Mouse (Mus musculus) cerebellum, adult 18-20 months (tissue): ENCODE results near the gene Ankrd54.
"Not testable (repeated sequence)": the region's sequence is repeated elsewhere in the genome, so short reads cannot be mapped to it uniquely, and the experiment has no call there.

Experiments
- DNase-seq, 2 experiments: peaks; one replicate each; pipeline ENCODE4 v3.0.0; 2021

Ankrd54 gene

GRCm38 (mm10) chr15:79040501-79041416 is 21.9 kb downstream of the Ankrd54 start:
- DNase-seq: no peak

- peak; percentile 64 to 70 for DNase-seq
These were observed 23.8 kb downstream of the Ankrd54 start for GRCm38 (mm10) chr15:79038853-79039252.

GRCm38 (mm10) chr15:79038331-79038730 is 24.4 kb downstream of the Ankrd54 start:
- DNase-seq: no peak

DNA sequence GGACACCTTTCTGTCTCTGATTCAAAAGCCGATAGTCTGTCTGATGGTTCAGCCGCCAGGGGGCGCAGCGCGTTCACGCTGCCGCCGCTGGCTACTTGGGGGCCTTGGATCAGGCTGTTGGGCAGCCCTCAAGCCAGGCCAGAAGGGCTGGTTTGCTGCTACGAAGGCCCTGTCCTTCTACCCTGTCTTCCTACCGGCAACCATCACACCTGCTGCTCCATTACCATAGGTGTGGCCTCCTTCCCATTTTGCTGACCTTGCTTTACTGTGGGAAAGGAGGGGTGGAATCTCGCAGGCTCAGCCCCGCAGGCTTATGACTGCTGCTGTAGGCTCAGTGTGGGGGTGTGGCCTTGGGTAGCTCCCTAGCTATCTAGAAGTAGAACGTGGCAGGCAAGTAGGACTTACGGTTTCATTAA is 24.8 kb downstream of the Ankrd54 start:
- DNase-seq: peak; percentile 78 to 90

- DNase-seq: not testable (repeated sequence)
These were observed 30.8 kb downstream of the Ankrd54 start for GRCm38 (mm10) chr15:79031908-79032307.

GRCm38 (mm10) chr15:79030551-79031435 is 31.9 kb downstream of the Ankrd54 start:
- peak; percentile 87 to 92 for DNase-seq

- peak in 1 of 2 experiments; percentile 30 for DNase-seq
These were observed 33.0 kb downstream of the Ankrd54 start for GRCm38 (mm10) chr15:79029519-79030241.

- no peak for DNase-seq
These were observed 33.7 kb downstream of the Ankrd54 start for GRCm38 (mm10) chr15:79028823-79029484.

GRCm38 (mm10) chr15:79028237-79028738 is 34.4 kb downstream of the Ankrd54 start, which contains the start of gene H1f0:
TSS of gene H1f0 (plus strand) at chr15:79028450.
- DNase-seq: peak; percentile 96 to 98

GRCm38 (mm10) chr15:79027291-79028205 is 35.1 kb downstream of the Ankrd54 start:
- peak; percentile 46 to 61 for DNase-seq

DNA sequence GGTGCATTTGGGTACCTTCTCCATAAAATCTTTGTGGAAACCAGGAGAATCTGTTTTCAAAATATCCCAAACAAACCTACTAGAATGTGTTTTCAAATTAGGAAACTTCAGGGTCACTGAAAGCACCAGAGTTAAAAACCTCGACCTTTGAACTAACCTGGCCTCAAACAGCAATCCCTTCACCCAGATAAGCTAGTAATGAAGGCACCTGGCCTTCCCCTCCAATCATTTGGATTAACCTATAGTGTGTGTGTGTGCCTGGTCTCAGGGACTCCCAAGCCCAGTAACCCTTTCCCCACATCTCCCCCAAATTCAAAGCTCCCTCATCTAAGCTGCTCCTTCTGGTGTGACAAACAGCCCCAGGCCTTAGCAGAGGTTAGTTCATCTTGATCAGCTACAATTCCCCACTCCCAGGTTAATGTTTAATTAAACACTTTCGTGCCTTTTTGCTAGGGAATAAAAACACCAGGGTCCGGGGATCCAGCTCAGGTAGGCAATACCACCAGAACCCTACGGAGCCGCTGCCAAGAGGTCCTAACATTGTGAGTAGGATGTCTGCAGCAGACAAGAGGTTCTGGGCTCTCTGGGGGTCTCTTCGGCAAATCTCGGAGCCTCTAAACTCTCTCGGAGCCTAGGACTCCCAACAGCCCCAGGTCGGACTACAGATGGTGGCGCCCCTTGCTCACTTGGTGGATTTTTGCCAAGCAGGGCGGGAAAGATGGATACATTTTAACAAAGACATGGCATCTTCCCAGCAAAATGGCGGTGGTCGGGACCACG is 36.0 kb downstream of the Ankrd54 start:
- no peak for DNase-seq

GRCm38 (mm10) chr15:79025687-79026308 is 36.9 kb downstream of the Ankrd54 start:
- peak in 1 of 2 experiments; percentile 33 for DNase-seq

DNA sequence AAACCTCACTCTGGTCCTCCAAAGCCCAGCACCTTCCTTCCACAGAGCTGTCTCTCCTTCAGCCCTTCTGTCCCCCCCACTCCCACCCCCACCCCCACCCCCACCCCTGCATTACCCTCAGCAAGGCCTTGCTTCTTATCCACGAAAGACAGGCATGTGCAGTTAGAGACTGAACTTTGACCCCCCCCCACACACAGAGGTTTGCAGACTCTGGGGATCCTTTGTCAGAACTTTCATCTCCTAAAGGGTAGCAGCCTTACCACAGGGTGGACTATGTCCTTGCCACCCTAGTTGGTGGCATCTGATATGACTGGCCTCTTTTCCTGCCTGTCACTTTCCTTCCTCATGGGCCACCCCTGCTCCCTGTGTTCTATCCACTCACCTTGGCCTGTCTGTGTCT is 39.3 kb downstream of the Ankrd54 start:
- no peak for DNase-seq

DNA sequence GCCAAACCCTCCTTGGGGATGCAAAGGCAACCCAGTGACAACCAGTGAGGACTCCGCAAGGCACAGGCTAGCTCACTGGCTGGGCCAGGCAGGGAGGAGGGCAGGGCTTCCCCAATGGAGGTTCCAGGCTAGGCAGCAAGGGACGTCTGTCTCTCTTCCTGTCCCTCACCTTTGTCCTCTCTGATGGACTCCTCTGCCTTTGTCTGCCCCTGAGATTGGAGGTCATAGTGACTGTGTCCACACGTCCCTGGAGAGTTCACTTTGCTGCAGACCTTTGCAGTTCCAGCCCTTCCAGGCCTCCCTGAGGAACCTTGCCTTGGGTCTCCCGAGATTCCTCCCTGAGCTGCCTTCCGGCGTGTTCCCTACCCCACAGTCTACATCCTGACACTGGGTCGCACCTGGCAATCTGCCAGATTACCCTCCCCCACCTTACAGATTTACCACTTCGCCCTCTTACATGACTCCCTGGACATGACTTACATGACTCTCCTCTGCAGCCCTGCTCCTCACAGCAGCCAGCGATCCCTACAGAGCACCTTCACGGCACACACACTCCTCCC is 39.9 kb downstream of the Ankrd54 start:
- no peak for DNase-seq

DNA sequence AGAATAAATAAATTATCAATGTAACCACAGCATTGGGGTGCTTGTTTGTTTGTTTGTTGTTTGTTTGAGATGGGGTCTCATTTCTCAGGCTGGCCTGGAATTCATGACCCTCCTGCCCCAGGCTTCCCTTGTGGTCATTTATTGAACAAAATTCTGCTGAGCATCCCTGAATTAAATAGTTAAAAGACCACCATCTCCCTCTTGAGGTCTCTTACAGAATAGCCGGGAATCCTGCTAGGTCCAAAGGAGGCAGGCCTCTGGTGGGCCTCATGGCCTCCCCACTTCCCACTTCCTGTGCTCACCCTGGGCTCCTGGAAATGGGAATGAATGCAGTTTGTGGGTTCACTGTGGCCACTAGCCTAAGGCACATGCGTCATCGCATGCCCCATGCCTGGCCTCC is 43.8 kb downstream of the Ankrd54 start:
- DNase-seq: no peak

GRCm38 (mm10) chr15:79018191-79018590 is 44.5 kb downstream of the Ankrd54 start:
- no peak for DNase-seq

DNA sequence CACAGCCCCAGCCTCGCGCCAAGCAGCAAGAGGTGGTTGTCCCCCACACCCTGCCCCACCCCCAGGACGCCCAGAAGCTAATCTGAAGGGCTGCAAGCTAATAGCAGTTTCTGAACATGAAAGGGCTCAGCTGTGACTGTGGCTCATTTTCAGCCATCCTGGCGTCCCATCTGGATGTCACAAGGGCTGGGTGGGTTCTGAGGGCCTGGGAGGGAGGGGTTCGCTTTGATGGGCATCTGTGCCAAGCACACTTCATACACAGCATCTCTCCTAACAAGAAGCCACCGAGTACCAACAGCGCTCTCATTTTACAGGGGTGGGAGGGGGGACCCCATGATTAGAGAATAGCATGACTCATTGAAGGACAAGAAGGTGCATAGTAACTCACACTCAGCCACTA is 49.3 kb downstream of the Ankrd54 start:
- DNase-seq: no peak

GRCm38 (mm10) chr15:79011550-79011949 is 51.1 kb downstream of the Ankrd54 start:
- no peak for DNase-seq

- DNase-seq: no peak
These were observed 53.0 kb downstream of the Ankrd54 start for GRCm38 (mm10) chr15:79009734-79010133.
